Comparison of ENCODE assay signal across 8 mouse cellular contexts in genomic region chr19:8713306-8713996, GRCm38 (mm10). TPM values are rescaled to one million over a fixed set of nuclear protein-coding genes. Genes with fewer than 3 reads are reported as not detected.
A peak's percentile ranks its signal among the peaks of the same experiment; 100 is the strongest.
DNase-seq lines count a peak whose midpoint lies in the region; ATAC-seq and TF ChIP-seq lines count a peak whose summit lies in the region.

No protein-coding gene starts in this region.

- H3K9me3 ChIP-seq in embryonic facial prominence, embryonic 15.5 days (replicated peaks), result no peaks in the 10 kb centered on the region
- no peaks in the 10 kb centered on the region for H3K9me3 ChIP-seq in heart, embryonic 10.5 days
- H3K9me3 ChIP-seq in kidney, embryonic 15.5 days (replicated peaks), result no peaks in the 10 kb centered on the region
- H3K9me3 ChIP-seq in limb, embryonic 15.5 days, result no peaks in the 10 kb centered on the region
- no peaks in the 10 kb centered on the region for H3K9me3 ChIP-seq in midbrain, postnatal 0 days (ENCODE audit: low read length)

- H3K4me2 ChIP-seq in embryonic facial prominence, embryonic 15.5 days (replicated peaks), result peak overlapping the region; percentile 69
- H3K4me2 ChIP-seq in kidney, embryonic 15.5 days, result peak overlapping the region; percentile 77
- peak overlapping the region; percentile 50 for H3K4me2 ChIP-seq in limb, embryonic 15.5 days
- H3K4me2 ChIP-seq in midbrain, postnatal 0 days (ENCODE audit: low read depth, low read length, poor library complexity, severe bottlenecking), result peak overlapping the region; percentile 49

- WGBS in embryonic facial prominence, embryonic 15.5 days, result under 1% methylated on average over 51 of the region's 51 CpGs
- under 1% methylated on average over 51 of the region's 51 CpGs for WGBS in heart, embryonic 10.5 days
- WGBS in kidney, embryonic 15.5 days, result under 1% methylated on average over 51 of the region's 51 CpGs
- WGBS in limb, embryonic 15.5 days, result under 1% methylated on average over 51 of the region's 51 CpGs
- 1% methylated on average over 50 of the region's 51 CpGs for WGBS in midbrain, postnatal 0 days

- peaks cover 28% of the 10 kb centered on the region for H3K36me3 ChIP-seq in embryonic facial prominence, embryonic 15.5 days
- peaks cover 38% of the 10 kb centered on the region for H3K36me3 ChIP-seq in heart, embryonic 10.5 days
- peaks cover 32% of the 10 kb centered on the region for H3K36me3 ChIP-seq in kidney, embryonic 15.5 days
- peaks cover 27% of the 10 kb centered on the region for H3K36me3 ChIP-seq in limb, embryonic 15.5 days
- H3K36me3 ChIP-seq in midbrain, postnatal 0 days (ENCODE audit: insufficient read depth, low read length), result peaks cover 21% of the 10 kb centered on the region

- H3K27ac ChIP-seq in bone marrow macrophage, adult 2 months (ENCODE audit: insufficient read depth, low read depth, low read length), result peak overlapping the region; percentile 96
- peak overlapping the region; percentile 93 for H3K27ac ChIP-seq in embryonic facial prominence, embryonic 15.5 days (replicated peaks)
- peak overlapping the region; percentile 97 for H3K27ac ChIP-seq in heart, embryonic 10.5 days
- H3K27ac ChIP-seq in kidney, embryonic 15.5 days, result peak overlapping the region; percentile 97
- H3K27ac ChIP-seq in limb, embryonic 15.5 days, result peak overlapping the region; percentile 92
- peak overlapping the region; percentile 89 for H3K27ac ChIP-seq in midbrain, postnatal 0 days (ENCODE audit: low read depth, low read length)

- peak; percentile 45 for TF ChIP-seq CTCF in bone marrow macrophage, adult 2 months (IDR thresholded peaks at IDR 0.05; ENCODE audit: low read depth, low read length)
- TF ChIP-seq CTCF in midbrain, postnatal 0 days (IDR thresholded peaks at IDR 0.05), result peak; percentile 84

- no peak; the same call in 1 of the 2 replicates for TF ChIP-seq POLR2A in bone marrow macrophage, adult 2 months (IDR thresholded peaks at IDR 0.05; ENCODE audit: borderline replicate concordance, low read depth, low read length)

- peaks cover 23% of the 10 kb centered on the region for H3K4me1 ChIP-seq in bone marrow macrophage, adult 2 months (ENCODE audit: control insufficient read depth, insufficient read depth, low read length)
- peaks cover 42% of the 10 kb centered on the region for H3K4me1 ChIP-seq in embryonic facial prominence, embryonic 15.5 days
- peaks cover 18% of the 10 kb centered on the region for H3K4me1 ChIP-seq in heart, embryonic 10.5 days
- peaks cover 34% of the 10 kb centered on the region for H3K4me1 ChIP-seq in kidney, embryonic 15.5 days
- H3K4me1 ChIP-seq in limb, embryonic 15.5 days, result peaks cover 30% of the 10 kb centered on the region
- H3K4me1 ChIP-seq in midbrain, postnatal 0 days (ENCODE audit: insufficient read depth, low read length), result peaks cover 7% of the 10 kb centered on the region; the same call in 1 of the 2 replicates

- peak; percentile 94 for DNase-seq in 416B (ENCODE audit: low read depth)
- peak; percentile 96 for DNase-seq in heart, embryonic 10.5 days (ENCODE audit: low spot score)
- DNase-seq in midbrain, postnatal 0 days (ENCODE audit: low spot score), result peak; percentile 91
- peak; percentile 96 to 98 for DNase-seq in spleen, postnatal 10 days (ENCODE audit: low spot score in 2 of 2)

- peak overlapping the region; percentile 84 for H3K9ac ChIP-seq in embryonic facial prominence, embryonic 15.5 days
- peak overlapping the region; percentile 83 for H3K9ac ChIP-seq in kidney, embryonic 15.5 days
- H3K9ac ChIP-seq in limb, embryonic 15.5 days, result peak overlapping the region; percentile 71
- H3K9ac ChIP-seq in midbrain, postnatal 0 days (replicated peaks; ENCODE audit: low read length, poor library complexity, severe bottlenecking), result peak overlapping the region; percentile 90

- H3K27me3 ChIP-seq in embryonic facial prominence, embryonic 15.5 days, result no peaks in the 10 kb centered on the region
- H3K27me3 ChIP-seq in heart, embryonic 10.5 days (ENCODE audit: insufficient read depth, poor library complexity, severe bottlenecking), result no peaks in the 10 kb centered on the region
- no peaks in the 10 kb centered on the region for H3K27me3 ChIP-seq in kidney, embryonic 15.5 days
- H3K27me3 ChIP-seq in limb, embryonic 15.5 days, result no peaks in the 10 kb centered on the region
- H3K27me3 ChIP-seq in midbrain, postnatal 0 days (ENCODE audit: insufficient read depth, low read length), result no peaks in the 10 kb centered on the region

- ATAC-seq in embryonic facial prominence, embryonic 15.5 days (ENCODE audit: insufficient number of reproducible peaks, low FRiP score, low TSS enrichment, low read depth), result peak; percentile 89
- peak; percentile 94 for ATAC-seq in kidney, embryonic 15.5 days (replicated peaks; ENCODE audit: low FRiP score)
- ATAC-seq in limb, embryonic 15.5 days (ENCODE audit: insufficient number of reproducible peaks, low FRiP score, low TSS enrichment, low read depth), result peak; percentile 87
- peak; percentile 93 for ATAC-seq in midbrain, postnatal 0 days (ENCODE audit: low FRiP score)

- peak overlapping the region; percentile 99 for H3K4me3 ChIP-seq in bone marrow macrophage, adult 2 months (ENCODE audit: insufficient read depth, low read length)
- H3K4me3 ChIP-seq in embryonic facial prominence, embryonic 15.5 days (replicated peaks), result peak overlapping the region; percentile 74
- H3K4me3 ChIP-seq in heart, embryonic 10.5 days, result peak overlapping the region; percentile 88
- H3K4me3 ChIP-seq in kidney, embryonic 15.5 days (replicated peaks), result peak overlapping the region; percentile 87
- H3K4me3 ChIP-seq in limb, embryonic 15.5 days, result peak overlapping the region; percentile 89
- peak overlapping the region; percentile 54 for H3K4me3 ChIP-seq in midbrain, postnatal 0 days (ENCODE audit: low read depth, low read length)

RNA-seq across cellular contexts. Expression of gene Slc3a2, which starts 9.7 kb away (rescaled TPM):
- 160 and 172 TPM in 2 replicates for polyA plus RNA-seq in bone marrow macrophage, adult 2 months (2012; ENCODE audit: insufficient read depth, insufficient read length, missing spikeins)
- 122 and 128 TPM in 2 replicates for polyA plus RNA-seq in embryonic facial prominence, embryonic 15.5 days (2015; fragmentation: Nextera tagmentation; extraction: Ambion mirVana)
- 91.8 and 104 TPM in 2 replicates for polyA plus RNA-seq in heart, embryonic 10.5 days (2016; fragmentation: Nextera tagmentation; extraction: Ambion mirVana)
- polyA plus RNA-seq in kidney, embryonic 15.5 days (2015; fragmentation: Nextera tagmentation; extraction: Ambion mirVana), result 115 and 123 TPM in 2 replicates
- polyA plus RNA-seq in limb, embryonic 15.5 days (2015; fragmentation: Nextera tagmentation; extraction: Ambion mirVana), result 118 and 148 TPM in 2 replicates
- total RNA-seq in midbrain, postnatal 0 days (2014; rRNA removed), result 111 and 133 TPM in 2 replicates
- 212 and 223 TPM in 2 replicates for polyA plus RNA-seq in midbrain, postnatal 0 days (2015; fragmentation: Nextera tagmentation; extraction: Ambion mirVana)

RNA-seq across cellular contexts. Expression of gene Wdr74, which starts 22.2 kb away (rescaled TPM):
- polyA plus RNA-seq in bone marrow macrophage, adult 2 months (2012; ENCODE audit: insufficient read depth, insufficient read length, missing spikeins), result 22.2 and 25.8 TPM in 2 replicates
- 89.0 and 90.8 TPM in 2 replicates for polyA plus RNA-seq in embryonic facial prominence, embryonic 15.5 days (2015; fragmentation: Nextera tagmentation; extraction: Ambion mirVana)
- 76.6 and 101 TPM in 2 replicates for polyA plus RNA-seq in heart, embryonic 10.5 days (2016; fragmentation: Nextera tagmentation; extraction: Ambion mirVana)
- 90.1 and 94.2 TPM in 2 replicates for polyA plus RNA-seq in kidney, embryonic 15.5 days (2015; fragmentation: Nextera tagmentation; extraction: Ambion mirVana)
- 93.8 and 96.0 TPM in 2 replicates for polyA plus RNA-seq in limb, embryonic 15.5 days (2015; fragmentation: Nextera tagmentation; extraction: Ambion mirVana)
- total RNA-seq in midbrain, postnatal 0 days (2014; rRNA removed), result 50.9 and 65.7 TPM in 2 replicates
- 85.9 and 88.2 TPM in 2 replicates for polyA plus RNA-seq in midbrain, postnatal 0 days (2015; fragmentation: Nextera tagmentation; extraction: Ambion mirVana)

RNA-seq across cellular contexts. Expression of gene 1700092M07Rik, which starts 27.1 kb away (rescaled TPM):
- not detected in 2 replicates for polyA plus RNA-seq in bone marrow macrophage, adult 2 months (2012; ENCODE audit: insufficient read depth, insufficient read length, missing spikeins)
- polyA plus RNA-seq in embryonic facial prominence, embryonic 15.5 days (2015; fragmentation: Nextera tagmentation; extraction: Ambion mirVana), result 0.70 and 1.2 TPM in 2 replicates
- 1.6 and 2.1 TPM in 2 replicates for polyA plus RNA-seq in heart, embryonic 10.5 days (2016; fragmentation: Nextera tagmentation; extraction: Ambion mirVana)
- 2.0 and 2.6 TPM in 2 replicates for polyA plus RNA-seq in kidney, embryonic 15.5 days (2015; fragmentation: Nextera tagmentation; extraction: Ambion mirVana)
- polyA plus RNA-seq in limb, embryonic 15.5 days (2015; fragmentation: Nextera tagmentation; extraction: Ambion mirVana), result 1.7 and 2.3 TPM in 2 replicates
- total RNA-seq in midbrain, postnatal 0 days (2014; rRNA removed), result not detected in 2 replicates
- 0.64 TPM in 1 of 2 replicates, not detected in the other for polyA plus RNA-seq in midbrain, postnatal 0 days (2015; fragmentation: Nextera tagmentation; extraction: Ambion mirVana)

RNA-seq across cellular contexts. Expression of gene Stx5a, which starts 27.8 kb away (rescaled TPM):
- 84.2 and 100 TPM in 2 replicates for polyA plus RNA-seq in bone marrow macrophage, adult 2 months (2012; ENCODE audit: insufficient read depth, insufficient read length, missing spikeins)
- polyA plus RNA-seq in embryonic facial prominence, embryonic 15.5 days (2015; fragmentation: Nextera tagmentation; extraction: Ambion mirVana), result 168 and 175 TPM in 2 replicates
- 83.1 and 91.1 TPM in 2 replicates for polyA plus RNA-seq in heart, embryonic 10.5 days (2016; fragmentation: Nextera tagmentation; extraction: Ambion mirVana)
- polyA plus RNA-seq in kidney, embryonic 15.5 days (2015; fragmentation: Nextera tagmentation; extraction: Ambion mirVana), result 132 and 145 TPM in 2 replicates
- polyA plus RNA-seq in limb, embryonic 15.5 days (2015; fragmentation: Nextera tagmentation; extraction: Ambion mirVana), result 185 and 189 TPM in 2 replicates
- total RNA-seq in midbrain, postnatal 0 days (2014; rRNA removed), result 112 and 147 TPM in 2 replicates
- 104 and 106 TPM in 2 replicates for polyA plus RNA-seq in midbrain, postnatal 0 days (2015; fragmentation: Nextera tagmentation; extraction: Ambion mirVana)

RNA-seq across cellular contexts. Expression of gene Nxf1, which starts 43.4 kb away (rescaled TPM):
- 142 and 162 TPM in 2 replicates for polyA plus RNA-seq in bone marrow macrophage, adult 2 months (2012; ENCODE audit: insufficient read depth, insufficient read length, missing spikeins)
- 175 and 192 TPM in 2 replicates for polyA plus RNA-seq in embryonic facial prominence, embryonic 15.5 days (2015; fragmentation: Nextera tagmentation; extraction: Ambion mirVana)
- 156 and 193 TPM in 2 replicates for polyA plus RNA-seq in heart, embryonic 10.5 days (2016; fragmentation: Nextera tagmentation; extraction: Ambion mirVana)
- polyA plus RNA-seq in kidney, embryonic 15.5 days (2015; fragmentation: Nextera tagmentation; extraction: Ambion mirVana), result 183 and 189 TPM in 2 replicates
- polyA plus RNA-seq in limb, embryonic 15.5 days (2015; fragmentation: Nextera tagmentation; extraction: Ambion mirVana), result 171 and 188 TPM in 2 replicates
- 67.4 and 75.6 TPM in 2 replicates for total RNA-seq in midbrain, postnatal 0 days (2014; rRNA removed)
- polyA plus RNA-seq in midbrain, postnatal 0 days (2015; fragmentation: Nextera tagmentation; extraction: Ambion mirVana), result 90.0 and 92.8 TPM in 2 replicates

Comparison
In these comparisons a context has a peak if more than half of its experiments do, and no peak if none do; other contexts are left out.
1. Peak in every context shown above with its lines: DNase-seq, ATAC-seq, H3K4me3 ChIP-seq and H3K27ac ChIP-seq.